Mouse (Mus musculus) embryonic facial prominence, embryonic 12.5 days (tissue): ENCODE results near the gene Tbc1d23. TPM values are rescaled to one million over a fixed set of nuclear protein-coding genes. Genes with fewer than 3 reads are reported as not detected.
"Not testable (repeated sequence)": the region's sequence is repeated elsewhere in the genome, so short reads cannot be mapped to it uniquely, and the experiment has no call there.

Source experiments
- ATAC-seq: fragments of 200-750 bp; cut with Nextera tagmentation; 2 replicates; pipeline ENCODE4 v1.8.0; 2017; ENCODE audit not compliant: insufficient number of reproducible peaks, insufficient read depth, low FRiP score, low TSS enrichment
- H3K27ac ChIP-seq: fragments of 300-500 bp; sonication (generic); 2 replicates; pipeline ENCODE4 v1.5.1; 2016; ENCODE audit warnings: mild to moderate bottlenecking
- H3K27me3 ChIP-seq: fragments of 300-500 bp; sonication (generic); 2 replicates; pipeline ENCODE4 v1.6.1; 2016; ENCODE audit warnings: mild to moderate bottlenecking, moderate library complexity
- H3K36me3 ChIP-seq: fragments of 300-500 bp; sonication (generic); 2 replicates; pipeline ENCODE4 v1.6.1; 2016; ENCODE audit warnings: mild to moderate bottlenecking
- H3K4me1 ChIP-seq: fragments of 300-500 bp; sonication (generic); 2 replicates; pipeline ENCODE4 v1.6.1; 2016
- H3K4me2 ChIP-seq: fragments of 300-500 bp; sonication (generic); replicated peaks from 2 replicates; pipeline ENCODE4 v1.6.1; 2016; ENCODE audit warnings: mild to moderate bottlenecking, moderate library complexity
- H3K4me3 ChIP-seq: fragments of 300-500 bp; sonication (generic); 2 replicates; pipeline ENCODE4 v1.5.1; 2016; ENCODE audit warnings: mild to moderate bottlenecking
- H3K9ac ChIP-seq: fragments of 300-500 bp; sonication (generic); 2 replicates; pipeline ENCODE4 v1.6.1; 2016; ENCODE audit warnings: mild to moderate bottlenecking, moderate library complexity
- H3K9me3 ChIP-seq: fragments of 300-500 bp; sonication (generic); 2 replicates; pipeline ENCODE4 v1.6.1; 2016; ENCODE audit warnings: mild to moderate bottlenecking, moderate library complexity
- WGBS: fragments of 180-500 bp; shearing (Covaris S2); methylation state at CpG from one replicate; pipeline ENCODE4 v1.1.7; 2016; 5-methylcytosine and 5-hydroxymethylcytosine counted together
- polyA plus RNA-seq: library from polyadenylated mRNA; unstranded; fragments of >200 nt; fragmentation: Nextera tagmentation; extraction: Ambion mirVana; gene quantifications from 2 replicates; pipeline ENCODE4 v1.2.1, GENCODE M21; 2016

Gene Tbc1d23
- polyA plus RNA-seq, 1 experiment from 2014 or later: 32.6 TPM

GRCm38 (mm10) chr16:57174480-57174879 is 56.8 kb downstream of the Tbc1d23 start:
- not testable (repeated sequence) for H3K4me3 ChIP-seq, H3K4me2 ChIP-seq, ATAC-seq, H3K9ac ChIP-seq, H3K9me3 ChIP-seq, H3K27ac ChIP-seq, H3K4me1 ChIP-seq, H3K27me3 ChIP-seq
- peaks cover 20% of the 10 kb centered on the region for H3K36me3 ChIP-seq

- no peak overlapping the region for H3K4me3 ChIP-seq
- ATAC-seq: no peak
- H3K4me2 ChIP-seq: no peak overlapping the region
- H3K4me1 ChIP-seq: no peaks in the 10 kb centered on the region
- peaks cover 14% of the 10 kb centered on the region for H3K36me3 ChIP-seq
- no peaks in the 10 kb centered on the region for H3K9me3 ChIP-seq
- 89% methylated on average over 6 of the region's 6 CpGs for WGBS
- no peaks in the 10 kb centered on the region for H3K27me3 ChIP-seq
- no peak overlapping the region for H3K27ac ChIP-seq
- H3K9ac ChIP-seq: no peak overlapping the region
Measured at GRCm38 (mm10) chr16:57171570-57171969, 59.7 kb downstream of the Tbc1d23 start.

GRCm38 (mm10) chr16:57171161-57171560 is 60.1 kb downstream of the Tbc1d23 start:
- Histone ChIP-seq H3K9ac (no peak overlapping the region), H3K27ac (no peak overlapping the region), H3K36me3 (peaks cover 14% of the 10 kb centered on the region), H3K4me2 (no peak overlapping the region), H3K9me3 (no peaks in the 10 kb centered on the region), H3K4me1 (no peaks in the 10 kb centered on the region), H3K27me3 (no peaks in the 10 kb centered on the region), H3K4me3 (no peak overlapping the region)
- WGBS: 91% methylated on average over 8 of the region's 8 CpGs
- ATAC-seq: no peak

- no peak overlapping the region for H3K9ac ChIP-seq
- peaks cover 15% of the 10 kb centered on the region for H3K36me3 ChIP-seq
- H3K4me1 ChIP-seq: 0 out of 2 replicates have a peak, but pooled peaks cover 2% of the 10 kb centered on the region
- no peak overlapping the region for H3K4me2 ChIP-seq
- H3K9me3 ChIP-seq: no peaks in the 10 kb centered on the region
- no peak for ATAC-seq
- no peak overlapping the region for H3K4me3 ChIP-seq
- H3K27ac ChIP-seq: no peak overlapping the region
- 66% methylated on average over 4 of the region's 4 CpGs for WGBS
- H3K27me3 ChIP-seq: no peaks in the 10 kb centered on the region
Measured at GRCm38 (mm10) chr16:57168236-57168635, 63.1 kb downstream of the Tbc1d23 start.

GRCm38 (mm10) chr16:57167514-57167912 is 63.8 kb downstream of the Tbc1d23 start:
- H3K4me1 ChIP-seq: 0 out of 2 replicates have a peak, but pooled peaks cover 2% of the 10 kb centered on the region
- H3K9me3 ChIP-seq: no peaks in the 10 kb centered on the region
- peaks cover 12% of the 10 kb centered on the region for H3K36me3 ChIP-seq
- peak overlapping the region; percentile 89; the same call in 1 of the 2 replicates for H3K27ac ChIP-seq
- peak overlapping the region; percentile 69 for H3K4me3 ChIP-seq
- peak; percentile 23; the same call in 1 of the 2 replicates for ATAC-seq
- no peaks in the 10 kb centered on the region for H3K27me3 ChIP-seq
- H3K4me2 ChIP-seq: peak overlapping the region; percentile 54
- WGBS: 48% methylated on average over 5 of the region's 5 CpGs
- peak overlapping the region; percentile 74; the same call in 1 of the 2 replicates for H3K9ac ChIP-seq

- H3K4me1 ChIP-seq: 0 out of 2 replicates have a peak, but pooled peaks cover 2% of the 10 kb centered on the region
- ATAC-seq: peak; percentile 94
- H3K4me2 ChIP-seq: peak within 1 kb of the TSS; percentile 54
- H3K9me3 ChIP-seq: no peaks in the 10 kb centered on the region
- peaks cover 16% of the 10 kb centered on the region; the same call in 1 of the 2 replicates for H3K36me3 ChIP-seq
- under 1% methylated on average over 58 of the region's 58 CpGs for WGBS
- H3K9ac ChIP-seq: peak within 1 kb of the TSS; percentile 74
- H3K4me3 ChIP-seq: peak within 1 kb of the TSS; percentile 69
- no peaks in the 10 kb centered on the region for H3K27me3 ChIP-seq
- H3K27ac ChIP-seq: peak within 1 kb of the TSS; percentile 89
Measured at GRCm38 (mm10) chr16:57166611-57167513, 64.4 kb downstream of the Tbc1d23 start, which contains the start of gene Nit2. Gene Nit2, minus strand, starts transcription at chr16:57167341.

- H3K4me2 ChIP-seq: peak overlapping the region; percentile 54
- peaks cover 18% of the 10 kb centered on the region; the same call in 1 of the 2 replicates for H3K36me3 ChIP-seq
- no peak for ATAC-seq
- 0 out of 2 replicates have a peak, but pooled peaks cover 2% of the 10 kb centered on the region for H3K4me1 ChIP-seq
- H3K27ac ChIP-seq: no peak overlapping the region
- peak overlapping the region; percentile 69 for H3K4me3 ChIP-seq
- H3K27me3 ChIP-seq: no peaks in the 10 kb centered on the region
- no peaks in the 10 kb centered on the region for H3K9me3 ChIP-seq
- H3K9ac ChIP-seq: no peak overlapping the region
- WGBS: 79% methylated on average over 6 of the region's 6 CpGs
Measured at GRCm38 (mm10) chr16:57166086-57166485, 65.2 kb downstream of the Tbc1d23 start.

- H3K4me1 ChIP-seq: 0 out of 2 replicates have a peak, but pooled peaks cover 2% of the 10 kb centered on the region
- H3K4me3 ChIP-seq: no peak overlapping the region
- 94% methylated on average over 5 of the region's 5 CpGs for WGBS
- H3K27me3 ChIP-seq: no peaks in the 10 kb centered on the region
- H3K9me3 ChIP-seq: no peaks in the 10 kb centered on the region
- ATAC-seq: no peak
- no peak overlapping the region for H3K27ac ChIP-seq
- no peak overlapping the region for H3K4me2 ChIP-seq
- H3K9ac ChIP-seq: no peak overlapping the region
- peaks cover 14% of the 10 kb centered on the region; the same call in 1 of the 2 replicates for H3K36me3 ChIP-seq
Measured at GRCm38 (mm10) chr16:57165157-57165556, 66.1 kb downstream of the Tbc1d23 start.

GRCm38 (mm10) chr16:57163694-57164093 is 67.6 kb downstream of the Tbc1d23 start:
- Histone ChIP-seq H3K4me2 (no peak overlapping the region), H3K9ac (no peak overlapping the region), H3K36me3 (peaks cover 20% of the 10 kb centered on the region; the same call in 1 of the 2 replicates), H3K9me3 (no peaks in the 10 kb centered on the region), H3K27ac (no peak overlapping the region), H3K27me3 (no peaks in the 10 kb centered on the region), H3K4me1 (0 out of 2 replicates have a peak, but pooled peaks cover 2% of the 10 kb centered on the region), H3K4me3 (no peak overlapping the region)
- no peak for ATAC-seq
- WGBS: 89% methylated on average over 1 of the region's 1 CpGs

- Histone ChIP-seq H3K4me3 (no peak overlapping the region), H3K4me1 (0 out of 2 replicates have a peak, but pooled peaks cover 2% of the 10 kb centered on the region), H3K36me3 (peaks cover 24% of the 10 kb centered on the region; the same call in 1 of the 2 replicates), H3K27me3 (no peaks in the 10 kb centered on the region), H3K9ac (no peak overlapping the region), H3K9me3 (no peaks in the 10 kb centered on the region), H3K27ac (no peak overlapping the region), H3K4me2 (no peak overlapping the region)
- ATAC-seq: no peak
- 91% methylated on average over 5 of the region's 5 CpGs for WGBS
Measured at GRCm38 (mm10) chr16:57162841-57163240, 68.5 kb downstream of the Tbc1d23 start.

GRCm38 (mm10) chr16:57159835-57160234 is 71.5 kb downstream of the Tbc1d23 start:
- ATAC-seq: no peak
- Histone ChIP-seq H3K9ac (no peak overlapping the region), H3K4me2 (no peak overlapping the region), H3K4me1 (no peaks in the 10 kb centered on the region), H3K4me3 (no peak overlapping the region), H3K9me3 (no peaks in the 10 kb centered on the region), H3K27me3 (no peaks in the 10 kb centered on the region), H3K27ac (no peak overlapping the region), H3K36me3 (peaks cover 42% of the 10 kb centered on the region)
- 73% methylated on average over 7 of the region's 7 CpGs for WGBS

- no peaks in the 10 kb centered on the region for H3K27me3 ChIP-seq
- no peak overlapping the region for H3K27ac ChIP-seq
- H3K9ac ChIP-seq: no peak overlapping the region
- no peak overlapping the region for H3K4me2 ChIP-seq
- peaks cover 48% of the 10 kb centered on the region for H3K36me3 ChIP-seq
- no peaks in the 10 kb centered on the region for H3K4me1 ChIP-seq
- H3K9me3 ChIP-seq: no peaks in the 10 kb centered on the region
- H3K4me3 ChIP-seq: no peak overlapping the region
- 84% methylated on average over 4 of the region's 4 CpGs for WGBS
- no peak for ATAC-seq
Measured at GRCm38 (mm10) chr16:57157728-57158127, 73.6 kb downstream of the Tbc1d23 start.
